Mouse (Mus musculus): ENCODE measurements at regions not wholly inside any gene's neighbourhood (a gene's known extent, or its start where the extent isn't known, plus 50 kb on each side); places are given as distances from the start of the nearest gene placed in this dataset.

GRCm38 (mm10) chr2:56997500-56997899 lies 126.3 kb downstream of the Nr4a2 start:
- no peak for DNase-seq (ENCODE audit: low spot score in 2 of 2)

- DNase-seq (ENCODE audit: low spot score in 2 of 2) = no peak
These were observed 131.0 kb downstream of the Nr4a2 start for GRCm38 (mm10) chr2:56992851-56993250.

GRCm38 (mm10) chr2:56991821-56992220 lies 132.0 kb downstream of the Nr4a2 start:
- DNase-seq (ENCODE audit: low spot score in 2 of 2) = no peak

- DNase-seq (ENCODE audit: low spot score in 2 of 2) = no peak
These were observed 133.0 kb downstream of the Nr4a2 start for GRCm38 (mm10) chr2:56990768-56991167.

- peak; percentile 27 to 39 for DNase-seq (ENCODE audit: low spot score in 2 of 2)
These were observed 140.6 kb downstream of the Nr4a2 start for GRCm38 (mm10) chr2:56983167-56983566.

- no peak for DNase-seq (ENCODE audit: low spot score in 2 of 2)
These were observed 143.2 kb downstream of the Nr4a2 start for GRCm38 (mm10) chr2:56980601-56981000.

- no peak for DNase-seq (ENCODE audit: low spot score in 2 of 2)
These were observed 148.1 kb downstream of the Nr4a2 start for GRCm38 (mm10) chr2:56975680-56976079.

GRCm38 (mm10) chr2:56963937-56964695 lies 159.7 kb downstream of the Nr4a2 start:
- DNase-seq (ENCODE audit: low spot score in 2 of 2) = no peak

- DNase-seq (ENCODE audit: low spot score in 2 of 2) = no peak
These were observed 164.1 kb downstream of the Nr4a2 start for GRCm38 (mm10) chr2:56959695-56960094.

GRCm38 (mm10) chr2:56953337-56953736 lies 170.5 kb downstream of the Nr4a2 start:
- no peak for DNase-seq (ENCODE audit: low spot score in 2 of 2)

GRCm38 (mm10) chr2:56912531-56912930 lies 211.3 kb downstream of the Nr4a2 start:
- no peak for DNase-seq (ENCODE audit: low spot score in 2 of 2)

GRCm38 (mm10) chr2:56909096-56909865 lies 214.5 kb downstream of the Nr4a2 start:
- DNase-seq (ENCODE audit: low spot score in 2 of 2) = no peak

- DNase-seq (ENCODE audit: low spot score in 2 of 2) = no peak
These were observed 238.6 kb downstream of the Nr4a2 start for GRCm38 (mm10) chr2:56885181-56885580.

GRCm38 (mm10) chr2:56860776-56861175 lies 263.0 kb downstream of the Nr4a2 start:
- DNase-seq (ENCODE audit: low spot score in 2 of 2) = no peak

GRCm38 (mm10) chr2:56820551-56820950 lies 303.3 kb downstream of the Nr4a2 start:
- DNase-seq (ENCODE audit: low spot score in 2 of 2) = no peak

- DNase-seq (ENCODE audit: low spot score in 2 of 2) = no peak
These were observed 339.0 kb downstream of the Nr4a2 start for GRCm38 (mm10) chr2:56784808-56785207.
